Mouse (Mus musculus) adrenal gland, adult 2 months (tissue): ENCODE data around the gene Poll. TPM values are rescaled to one million over a fixed set of nuclear protein-coding genes. Genes with fewer than 3 reads are reported as not detected.
"Not testable (repeated sequence)": the region's sequence is repeated elsewhere in the genome, so short reads cannot be mapped to it uniquely, and the experiment has no call there.

Experiments used
- DNase-seq: peaks from one replicate; pipeline ENCODE4 v3.0.0; 2021
- polyA plus RNA-seq: library from polyadenylated mRNA; depleted of rRNA; stranded (reverse); fragments of >200 nt; gene quantifications from 2 replicates; pipeline ENCODE4 v1.2.3, GENCODE M21; 2012
- total RNA-seq, 2 experiments: library from RNA; stranded (reverse); gene quantifications; 2 replicates each; pipeline ENCODE4 v1.2.3; 2021

Gene Poll
- total and polyA plus RNA-seq, 3 experiments, result 10.3 to 14.9 (median 11.9) TPM

DNA sequence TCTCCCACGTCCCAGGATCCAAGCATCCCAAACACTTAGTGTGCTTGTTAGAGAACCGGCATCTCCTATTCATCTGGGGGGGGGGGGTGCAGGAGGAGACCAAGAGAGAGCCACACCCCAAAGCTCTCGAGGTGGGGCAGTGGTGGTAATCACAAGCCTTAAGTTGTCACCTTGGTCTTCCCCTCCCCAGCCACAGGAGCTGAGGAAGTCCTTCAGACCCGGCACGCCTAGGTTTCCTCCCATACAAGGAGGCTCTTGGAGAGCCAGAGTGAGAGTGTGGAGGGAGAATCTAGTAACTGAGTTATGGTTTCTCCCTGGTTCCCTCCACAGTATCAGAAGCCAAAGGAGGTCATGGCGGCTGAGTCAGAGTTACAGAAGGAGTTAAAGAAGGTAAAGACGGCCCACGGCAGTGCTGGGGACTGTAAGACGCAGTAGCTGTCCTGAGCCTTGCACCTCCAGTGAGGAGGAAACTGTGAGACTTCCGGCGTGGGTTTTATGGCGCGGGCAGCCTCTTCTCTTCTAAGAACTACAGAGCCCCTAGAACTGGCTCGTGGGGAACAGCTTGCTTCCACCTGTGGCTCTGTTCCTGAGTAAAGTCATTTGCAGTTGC, 16.9 kb upstream of the Poll start:
- no peak for DNase-seq

DNA sequence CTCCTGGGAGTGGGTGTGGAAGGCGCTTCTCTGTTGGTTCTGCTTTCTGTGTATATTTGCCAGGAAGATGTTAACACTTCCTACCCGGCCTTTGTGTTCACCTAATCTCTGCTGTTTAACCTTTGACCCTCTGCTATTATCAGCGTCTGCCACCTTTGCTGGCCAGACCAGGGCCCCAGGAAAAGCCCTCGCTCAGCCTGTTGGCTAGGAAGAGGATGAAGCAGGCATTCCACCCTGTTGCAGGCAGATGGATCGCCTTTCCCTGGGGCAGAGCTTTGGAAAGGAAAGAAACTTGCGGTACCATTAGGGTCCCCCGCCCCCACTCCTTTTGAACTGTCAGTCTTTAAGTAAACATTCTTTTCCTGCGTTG, 15.3 kb upstream of the Poll start:
- no peak for DNase-seq

DNA sequence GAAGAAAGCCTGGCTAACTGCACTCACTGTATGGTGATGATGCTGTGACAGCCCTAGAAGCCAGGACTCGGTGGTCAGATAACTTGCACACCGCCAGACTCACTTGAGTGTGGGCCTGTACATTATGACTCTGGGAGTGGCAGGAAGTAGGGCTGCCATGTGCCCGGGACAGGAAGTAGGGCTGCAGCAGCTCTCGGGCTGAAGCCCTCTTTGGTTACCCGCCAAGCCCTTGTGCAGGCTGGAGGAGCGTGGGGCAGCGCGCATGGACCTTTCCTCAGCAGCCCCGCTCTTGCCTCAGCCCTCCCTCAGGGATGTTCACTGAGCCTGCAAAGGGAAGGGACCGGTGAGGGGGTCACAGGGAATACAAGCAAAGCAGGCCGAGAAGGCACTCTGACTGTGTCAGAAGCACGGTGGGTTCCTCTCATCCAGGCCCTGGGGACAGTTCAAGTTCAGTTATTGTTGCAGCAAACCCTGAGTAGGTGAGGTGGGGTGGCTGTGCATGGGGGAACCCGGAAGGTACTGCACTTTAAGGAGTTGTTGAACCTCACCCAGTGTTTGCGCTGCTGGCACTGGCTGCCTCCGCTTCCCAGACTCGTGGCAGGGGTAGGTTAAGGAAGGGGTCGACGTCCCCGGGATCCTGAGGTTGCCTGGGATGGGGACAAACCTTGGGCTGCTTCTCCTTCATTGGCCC, 14.8 kb upstream of the Poll start:
- no peak for DNase-seq

DNA sequence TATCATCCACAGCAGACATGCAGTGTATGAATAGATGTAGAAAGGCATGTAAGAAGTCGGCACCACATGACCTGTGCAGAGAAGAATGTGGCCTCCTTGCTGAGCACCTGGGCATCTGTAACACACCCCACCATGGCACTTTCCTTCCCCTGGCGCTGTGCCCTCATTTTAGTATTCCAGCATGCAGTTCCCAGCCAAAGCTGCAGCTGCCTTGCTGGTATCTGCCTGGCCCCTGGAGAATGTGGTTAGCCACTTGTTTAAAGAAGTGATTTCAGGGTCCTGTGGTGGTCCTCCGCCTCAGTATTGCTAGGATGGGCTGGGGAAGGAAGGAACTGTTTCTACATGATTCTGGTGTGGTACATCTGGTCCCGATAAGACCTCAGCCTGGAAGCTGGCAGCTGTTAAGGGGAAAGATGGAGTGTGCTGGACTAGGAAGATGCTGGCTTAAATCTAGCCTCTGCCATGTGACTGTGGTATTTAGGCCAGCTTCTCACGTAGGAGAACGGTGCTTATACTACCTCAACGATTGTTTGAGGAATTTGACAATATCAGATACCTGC, 14.1 kb upstream of the Poll start:
- no peak for DNase-seq

DNA sequence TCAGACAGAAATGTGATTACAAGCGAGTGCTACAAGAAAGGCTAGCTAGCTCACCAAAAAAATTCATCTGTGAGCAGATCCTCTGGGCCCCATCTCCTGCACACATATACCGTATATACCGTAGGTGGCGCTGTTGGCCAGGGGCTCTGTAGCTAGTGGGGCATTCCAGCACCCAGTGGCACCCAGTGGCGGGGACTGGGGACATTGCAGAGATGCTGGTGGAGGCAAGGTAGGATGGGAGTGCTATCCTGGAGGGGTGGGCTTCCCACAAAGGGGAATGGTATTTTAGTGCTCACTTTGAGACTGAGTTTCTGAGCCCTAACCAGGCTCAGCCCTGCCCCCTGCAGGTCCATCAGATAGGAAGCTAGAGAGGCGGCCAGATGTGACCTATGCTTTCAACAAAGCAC, 13.5 kb upstream of the Poll start:
- peak; percentile 79 for DNase-seq

DNA sequence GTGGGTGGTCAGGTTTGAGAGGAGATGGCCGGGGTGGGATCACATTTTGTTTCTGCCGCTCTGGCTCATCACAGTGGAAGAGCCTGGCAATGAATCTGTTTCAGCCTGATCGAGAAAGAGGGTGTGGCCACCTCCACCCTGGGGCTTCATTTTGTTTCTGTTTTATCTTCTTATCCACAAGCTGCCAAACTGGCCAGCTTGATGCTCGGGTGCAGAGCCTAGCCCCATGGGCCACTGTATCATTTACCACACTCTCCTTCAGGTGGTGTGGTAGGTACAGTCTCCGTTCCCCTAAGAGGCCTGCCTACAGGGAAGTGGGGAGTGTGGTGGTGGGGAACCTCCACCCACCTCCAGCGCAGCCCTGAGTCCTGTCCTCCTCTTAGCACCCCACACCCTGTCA, 12.7 kb upstream of the Poll start:
- DNase-seq, result no peak

DNA sequence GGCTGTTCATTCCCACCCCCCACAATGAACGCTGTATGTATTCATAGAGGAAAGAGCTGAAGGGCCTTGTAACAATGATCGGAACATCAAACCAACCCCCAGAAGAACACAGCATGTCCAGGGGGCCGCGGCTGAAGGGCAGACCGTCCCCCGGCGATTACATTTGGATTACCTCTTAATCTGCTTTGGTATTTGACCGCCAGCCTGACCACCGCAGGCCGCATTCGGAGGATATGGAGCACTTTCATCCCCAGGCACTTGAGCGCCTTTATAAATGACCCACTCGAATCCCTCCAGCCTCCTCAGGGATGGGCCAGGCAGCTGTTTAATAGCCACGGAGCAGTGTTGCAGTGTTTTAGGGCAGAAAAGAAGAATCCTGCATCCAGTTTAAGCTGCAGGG, 7.0 kb upstream of the Poll start:
- DNase-seq, result no peak

DNA sequence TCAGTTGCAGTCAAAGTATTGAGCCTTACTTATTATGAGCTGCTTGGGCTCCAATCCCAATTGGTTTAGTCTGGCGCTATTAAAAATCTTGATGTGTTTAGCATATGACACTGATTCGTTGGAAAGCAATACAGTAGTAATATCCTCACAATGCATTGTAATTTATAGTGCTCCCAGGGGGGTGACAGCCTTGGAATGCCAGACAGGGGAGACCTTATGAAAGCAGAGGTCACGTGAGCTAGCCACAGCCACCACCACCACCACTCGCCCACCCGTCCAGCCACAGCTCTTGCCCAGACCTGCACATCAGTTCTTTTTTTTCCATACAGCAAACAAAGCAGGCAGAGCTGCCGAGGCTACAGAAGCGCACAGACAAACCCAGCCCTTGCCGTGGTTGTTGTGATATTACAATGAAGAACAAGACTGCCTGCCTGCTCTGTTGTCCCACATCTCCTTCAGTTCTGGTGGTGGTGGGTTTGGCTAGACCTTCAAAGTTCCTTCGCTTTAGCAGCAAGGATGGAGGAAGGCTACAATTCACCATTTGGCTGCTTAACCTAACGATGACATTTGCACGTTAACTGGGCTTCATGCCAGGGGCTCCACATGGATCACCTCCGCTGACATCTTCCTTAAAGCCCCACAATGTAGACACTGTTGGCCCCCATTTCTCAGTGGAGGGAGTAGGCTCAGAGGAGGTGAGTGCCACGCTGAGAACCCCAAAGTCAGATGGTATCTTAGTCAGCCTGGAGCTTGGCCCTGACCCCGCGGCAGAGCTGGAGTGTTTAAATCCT, 5.8 kb upstream of the Poll start:
- no peak for DNase-seq

DNA sequence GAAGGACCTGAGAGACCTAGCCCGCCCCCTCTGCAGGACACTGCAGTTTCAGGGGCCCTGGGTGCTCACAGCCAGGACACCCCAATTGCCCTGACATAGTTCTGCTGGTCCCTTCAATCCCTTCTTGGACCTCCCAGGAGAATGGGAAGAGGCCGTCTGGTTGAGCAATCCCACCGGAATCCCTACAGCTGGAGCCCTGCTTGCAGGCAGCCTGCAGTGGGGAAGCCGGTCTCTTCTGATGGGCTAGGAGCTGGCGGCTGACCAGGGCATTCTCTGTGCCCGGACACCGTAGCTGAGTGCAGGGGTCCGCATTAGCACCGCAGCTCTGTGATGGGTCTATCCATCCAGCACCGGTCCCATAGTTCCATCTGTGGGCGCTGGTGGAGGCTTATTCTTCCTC, 6.2 kb downstream of the Poll start:
- DNase-seq, result no peak

DNA sequence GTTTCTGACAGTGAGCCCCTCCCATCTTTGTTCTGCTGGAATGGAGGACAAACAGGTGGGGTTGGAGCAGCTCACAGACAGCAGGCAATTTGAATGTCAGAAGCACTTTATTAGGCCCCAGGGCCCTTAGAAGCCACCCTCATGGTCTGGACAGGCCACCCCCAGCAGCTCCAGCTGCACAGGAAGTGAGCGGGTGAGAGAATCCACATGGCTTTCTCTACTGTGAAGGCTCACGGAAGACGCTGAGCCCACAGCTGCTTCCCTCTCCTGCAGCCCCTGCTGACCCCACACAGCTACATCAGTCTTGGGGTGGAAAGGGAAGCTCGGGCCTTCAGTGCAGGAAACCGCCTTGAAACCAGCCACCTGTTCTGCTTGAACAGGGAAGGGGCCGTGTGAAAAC, 8.1 kb downstream of the Poll start:
- DNase-seq, result no peak

DNA sequence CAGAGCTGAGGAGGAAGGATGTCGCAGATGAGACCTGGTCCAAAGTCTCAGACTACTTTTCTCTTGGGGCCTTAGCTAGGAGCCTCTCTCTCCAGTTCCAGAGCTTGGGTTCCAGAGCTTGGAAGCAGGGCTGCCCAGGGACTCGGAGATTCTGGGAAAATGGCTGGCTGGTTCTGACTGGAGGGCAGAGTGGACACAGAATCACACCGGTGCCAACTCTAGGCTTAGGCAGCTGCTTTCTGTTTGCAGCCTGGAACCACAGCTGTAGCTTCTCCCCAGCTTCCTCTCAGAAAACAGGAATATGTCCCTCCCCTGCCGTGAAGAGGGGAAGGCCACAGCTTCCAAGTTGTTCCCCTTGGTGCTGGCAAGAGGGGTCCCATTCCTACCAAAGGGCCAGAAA, 10.4 kb downstream of the Poll start:
- no peak for DNase-seq

DNA sequence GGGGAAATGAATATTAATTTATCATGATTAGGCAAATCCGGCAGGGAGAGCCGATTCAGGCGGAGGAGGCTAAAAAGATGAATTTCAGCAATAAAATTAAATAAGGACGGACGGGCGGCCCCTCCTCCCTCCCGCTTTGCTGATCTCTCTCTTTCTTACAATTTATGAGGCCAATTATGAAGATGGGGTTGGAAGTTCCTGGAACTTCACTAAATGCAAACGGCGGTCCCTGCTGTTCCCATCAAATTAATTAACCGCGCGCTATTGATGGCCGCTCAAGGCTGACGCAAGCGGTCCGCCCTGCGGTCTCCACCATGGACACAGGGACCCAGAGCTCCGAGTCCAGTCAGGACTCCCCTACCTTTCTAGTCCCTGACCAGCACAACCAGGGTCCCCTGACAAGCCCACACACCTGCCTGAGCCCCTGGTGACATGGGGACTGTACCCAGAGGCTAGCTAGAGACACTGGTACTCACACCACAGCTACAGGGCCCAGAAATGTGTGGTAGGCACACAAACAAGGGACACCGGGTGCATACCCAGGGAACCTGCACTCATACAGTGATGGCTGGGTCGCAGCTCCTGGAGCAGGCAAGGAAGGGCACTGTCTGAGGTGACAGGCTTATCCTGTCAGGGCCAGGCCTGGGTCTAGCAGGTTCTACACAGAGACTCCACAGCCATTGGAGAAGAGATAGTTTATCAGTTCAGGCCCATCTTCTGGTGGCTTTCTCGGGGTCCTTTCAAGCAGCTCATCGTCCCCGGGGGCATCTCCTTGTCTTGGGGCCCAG, 11.0 kb downstream of the Poll start:
- DNase-seq, result no peak

DNA sequence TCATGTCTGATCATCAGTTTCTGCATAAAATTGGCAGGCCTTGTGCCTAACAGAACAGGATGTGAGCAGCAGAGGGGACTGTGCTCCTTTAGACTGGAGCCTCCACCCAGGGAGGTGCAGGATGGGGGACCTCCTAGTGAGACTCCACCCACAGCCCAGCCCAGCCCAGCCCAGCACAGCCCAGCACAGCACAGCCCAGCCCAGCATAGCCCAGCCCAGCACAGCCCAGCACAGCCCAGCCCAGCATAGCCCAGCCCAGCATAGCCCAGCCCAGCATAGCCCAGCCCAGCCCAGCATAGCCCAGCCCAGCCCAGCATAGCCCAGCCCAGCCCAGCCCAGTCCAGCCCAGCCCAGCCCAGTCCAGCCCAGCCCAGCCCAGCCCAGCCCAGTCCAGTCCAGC, 12.1 kb downstream of the Poll start:
- not testable (repeated sequence) for DNase-seq

DNA sequence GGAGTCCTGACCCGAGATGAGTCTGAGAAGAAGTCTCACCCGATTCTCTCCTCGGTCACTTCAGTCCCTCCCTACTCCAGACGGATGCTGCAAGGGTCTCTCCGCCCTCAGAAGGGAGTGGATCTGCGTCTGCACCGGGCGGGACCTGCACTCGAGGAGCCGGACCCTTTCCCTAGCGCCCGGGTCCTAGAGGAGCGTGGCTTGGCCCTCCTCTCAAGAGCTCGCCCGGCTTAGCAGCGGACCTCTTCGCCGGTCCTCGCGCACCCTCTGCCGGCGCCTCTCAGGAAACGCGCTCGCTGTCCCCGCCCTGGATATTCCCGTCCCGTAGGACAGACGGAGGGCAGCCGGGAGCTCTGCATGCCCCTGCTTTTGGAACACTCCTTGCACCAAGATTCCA, 15.4 kb downstream of the Poll start:
- peak; percentile 88 for DNase-seq

DNA sequence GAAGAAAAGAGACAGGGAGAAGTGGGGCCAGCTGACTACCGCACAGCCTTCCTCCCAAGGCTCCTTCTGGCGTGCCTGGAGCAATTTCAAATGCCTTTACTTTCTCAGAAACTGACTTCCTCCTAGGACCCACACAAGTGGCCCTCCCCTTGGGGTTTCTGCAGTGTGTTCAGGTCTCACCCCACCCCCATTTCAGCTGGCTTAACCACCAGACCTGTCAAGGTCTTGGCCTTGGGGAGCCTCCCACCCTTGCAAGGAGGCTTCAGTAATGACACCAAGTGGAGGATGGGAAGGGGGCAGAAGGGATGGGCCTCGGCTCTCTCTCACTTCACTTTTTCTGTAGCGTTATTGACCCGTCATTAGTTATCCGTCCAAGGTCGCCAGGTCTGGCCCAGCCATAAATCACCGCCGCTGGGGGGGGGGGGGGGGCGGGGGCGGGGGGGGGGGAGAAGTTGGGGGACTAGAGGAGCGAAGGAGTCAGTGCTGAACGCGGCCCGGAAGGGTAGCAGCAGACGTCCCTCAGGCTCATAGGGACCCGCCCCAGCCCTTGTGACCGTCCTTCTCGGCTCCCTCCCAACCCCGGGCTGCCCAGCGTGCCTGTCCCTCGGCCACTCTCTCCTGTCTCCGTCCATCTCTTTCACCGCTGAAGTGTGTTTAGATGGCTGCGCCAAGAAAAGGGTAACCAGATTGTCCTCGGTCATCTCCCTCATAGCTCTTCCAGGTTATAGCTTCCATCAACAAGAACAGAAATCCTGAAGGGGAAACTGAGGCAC, 16.0 kb downstream of the Poll start:
- DNase-seq, result peak; percentile 69

DNA sequence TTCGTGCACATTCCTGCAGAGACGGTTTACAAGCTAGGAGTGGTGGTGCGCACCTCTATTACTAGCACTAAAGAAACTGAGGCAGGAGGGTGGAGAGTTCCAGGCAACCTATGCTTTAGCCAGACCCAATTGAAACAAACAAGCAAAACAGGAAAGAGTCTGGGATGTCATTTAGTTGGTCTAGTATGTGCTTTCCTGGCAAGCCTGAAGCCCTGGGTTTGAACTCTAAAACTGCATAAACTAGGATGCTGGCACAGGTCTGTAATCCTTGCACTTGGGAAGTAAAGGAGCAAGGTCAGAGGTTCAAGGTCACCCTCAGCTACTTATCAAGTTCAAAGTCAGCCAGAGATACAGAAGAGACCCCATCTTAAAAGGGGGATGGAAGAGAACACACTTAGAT, 18.3 kb downstream of the Poll start:
- DNase-seq, result no peak

DNA sequence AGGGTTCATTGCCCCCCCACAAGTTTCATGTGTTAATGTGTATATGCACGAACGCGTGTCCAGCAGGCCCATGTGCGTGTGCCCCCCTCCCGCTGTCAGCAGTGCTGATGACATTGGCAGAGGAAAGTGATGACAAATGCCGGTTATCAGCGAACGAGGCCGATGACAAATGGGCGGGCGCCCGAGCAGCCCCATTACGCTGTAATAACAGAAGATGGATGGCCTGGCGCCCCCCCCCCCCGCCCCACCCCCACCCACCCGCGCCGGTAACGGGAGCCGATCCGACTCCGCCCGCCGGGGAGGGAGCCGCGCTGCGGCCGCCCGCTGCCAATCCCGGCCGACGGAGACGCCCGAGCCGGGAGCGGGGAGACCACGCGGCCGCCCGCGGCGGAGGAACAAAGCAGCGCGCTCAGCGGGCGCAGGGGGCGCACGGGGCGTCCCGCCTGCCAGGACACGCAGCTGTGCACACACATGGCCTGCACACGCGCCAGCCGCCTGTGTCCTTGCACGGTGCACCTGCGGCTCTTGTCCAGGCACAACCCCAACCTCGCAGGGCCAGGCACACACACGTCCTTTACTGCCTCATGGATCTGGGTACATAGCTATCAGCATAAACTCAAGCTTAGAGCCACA, 18.8 kb downstream of the Poll start:
- peak; percentile 78 for DNase-seq

DNA sequence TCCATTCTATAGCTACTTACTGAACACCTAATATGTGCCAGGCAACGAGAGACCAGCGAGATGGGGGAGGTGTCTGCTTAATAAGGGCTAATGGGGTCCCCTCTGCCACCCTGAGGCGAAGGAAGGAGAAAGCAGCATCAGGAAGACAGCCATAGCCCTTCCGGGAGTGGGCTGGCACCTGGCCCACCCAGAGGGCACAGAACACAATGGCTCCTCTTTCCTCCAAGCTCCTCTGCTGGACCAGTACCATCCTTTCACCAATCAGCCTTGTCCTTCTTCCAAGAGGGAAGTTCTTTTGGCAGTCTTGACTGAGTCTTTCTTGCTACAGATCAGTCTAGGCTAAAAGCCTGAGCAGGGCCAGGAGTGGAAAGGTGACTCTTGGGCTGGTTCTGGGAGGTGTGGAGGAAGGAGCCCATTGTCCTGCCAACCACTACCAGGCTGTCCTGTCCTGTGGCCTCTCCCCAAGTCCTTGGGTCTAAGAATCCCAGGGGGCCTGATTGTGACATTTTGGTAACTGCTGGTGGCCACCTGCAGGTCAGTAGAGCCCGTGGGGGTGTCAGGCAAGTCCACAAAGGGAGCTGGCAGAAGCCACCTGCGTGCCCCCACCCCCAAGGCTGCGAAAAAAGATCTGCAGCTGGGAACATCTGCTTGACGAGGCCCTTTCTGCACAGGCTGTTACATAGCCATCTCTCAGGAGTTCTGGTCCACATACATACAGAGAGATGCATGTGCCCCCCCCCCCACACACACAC, 19.5 kb downstream of the Poll start:
- no peak for DNase-seq

DNA sequence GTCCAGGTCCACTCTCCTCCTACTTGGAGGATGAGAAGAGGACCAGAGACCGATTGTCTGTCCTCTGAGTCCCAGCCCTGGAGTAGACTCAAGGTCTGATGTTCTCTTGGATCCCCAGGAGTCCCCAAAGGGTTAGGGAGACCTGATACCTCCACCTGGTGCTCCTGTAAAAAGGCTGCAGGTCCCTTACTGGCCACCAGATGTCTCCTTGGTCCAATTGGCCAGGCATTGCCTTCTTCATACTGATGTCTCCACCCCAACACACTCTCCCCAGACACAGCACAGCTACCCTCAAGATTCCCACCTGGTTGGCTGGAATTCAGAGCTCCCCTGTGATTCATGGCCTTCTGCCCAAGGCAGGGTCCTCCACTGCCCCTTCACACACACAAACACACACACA, 22.8 kb downstream of the Poll start:
- peak; percentile 66 for DNase-seq

DNA sequence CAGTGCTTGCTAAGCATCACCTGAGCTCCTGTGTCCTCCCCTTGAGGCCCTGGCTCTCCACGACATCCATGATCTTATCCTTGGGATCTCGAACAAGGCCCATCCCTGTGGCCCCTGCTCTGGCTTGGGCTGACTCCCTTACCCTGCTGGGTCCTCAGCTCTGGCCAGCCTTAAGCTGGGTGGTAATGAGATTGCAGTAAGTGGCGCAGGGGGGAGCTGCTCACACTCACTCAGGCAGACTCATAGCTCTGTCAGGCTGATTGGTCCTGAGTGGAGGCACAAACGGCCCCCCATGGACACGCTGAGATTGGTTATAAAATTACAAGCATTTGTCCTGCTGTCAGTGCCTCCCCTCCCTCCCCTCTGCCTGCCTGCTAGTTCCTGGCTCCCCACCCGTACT, 24.4 kb downstream of the Poll start:
- no peak for DNase-seq
